8 mouse cellular contexts compared by ENCODE assay signal in the genomic region with DNA sequence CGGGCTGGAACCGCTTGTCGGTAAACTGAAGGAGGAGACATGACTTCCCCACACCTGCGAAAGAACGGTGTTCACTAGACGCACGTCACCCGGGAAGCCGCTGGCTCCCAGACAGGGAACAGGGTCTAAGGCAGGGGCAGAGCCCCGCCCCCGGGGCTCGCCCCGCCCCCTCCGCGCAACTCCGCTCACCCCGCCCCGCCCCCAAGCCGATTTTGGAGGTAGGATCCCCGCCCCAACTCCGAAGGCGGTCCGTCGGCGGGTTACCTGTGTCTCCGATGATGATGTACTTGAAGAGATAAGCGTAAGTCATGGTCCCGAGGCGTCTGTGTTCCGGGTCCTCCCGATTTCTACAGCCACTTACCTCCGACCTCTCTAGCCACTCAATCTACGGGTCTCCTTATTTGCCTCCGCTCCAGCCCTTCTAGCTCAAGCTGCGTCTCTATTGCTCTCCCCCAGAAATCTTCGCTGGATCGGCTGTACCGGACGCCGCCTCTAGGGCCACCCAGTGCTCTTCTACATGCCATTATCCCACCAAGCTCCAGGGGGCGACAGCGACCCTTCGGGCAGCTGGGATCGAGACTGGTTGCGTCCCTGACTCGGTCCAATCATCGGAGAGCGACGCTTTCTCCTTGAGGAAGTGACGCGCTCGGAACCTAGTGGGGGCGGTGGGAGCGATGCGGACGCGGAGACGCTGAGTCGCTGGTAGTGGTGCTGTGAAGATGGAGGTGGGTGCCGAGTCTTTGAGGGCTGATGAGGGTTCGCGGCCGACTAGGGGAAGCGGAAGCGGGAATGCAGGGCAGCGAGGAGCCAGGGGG. TPM values are rescaled to one million over a fixed set of nuclear protein-coding genes. Genes with fewer than 3 reads are reported as not detected.
DNase-seq lines count a peak whose midpoint lies in the region; ATAC-seq and TF ChIP-seq lines count a peak whose summit lies in the region.

A gene (plus strand): TSS at position 215 of the 815 bp plus-strand sequence.
A gene (minus strand): TSS at position 614 of the 815 bp plus-strand sequence.

- peak within 1 kb of the TSS; percentile 61 for H3K4me2 ChIP-seq in kidney, embryonic 14.5 days (replicated peaks; ENCODE audit: low read depth, low read length)
- peak within 1 kb of the TSS; percentile 56 for H3K4me2 ChIP-seq in limb, embryonic 15.5 days

- peaks cover 10% of the 10 kb centered on the region for H3K4me1 ChIP-seq in bone marrow macrophage, adult 2 months (ENCODE audit: control insufficient read depth, insufficient read depth, low read length)
- no peaks in the 10 kb centered on the region for H3K4me1 ChIP-seq in embryonic fibroblast, embryonic 13.5 days (ENCODE audit: control insufficient read depth, insufficient read depth, low read length)
- peaks cover 5% of the 10 kb centered on the region for H3K4me1 ChIP-seq in kidney, embryonic 14.5 days (ENCODE audit: control insufficient read depth, insufficient read depth, low read length)
- H3K4me1 ChIP-seq in limb, embryonic 15.5 days, result peaks cover 5% of the 10 kb centered on the region

- H3K9me3 ChIP-seq in kidney, embryonic 14.5 days (ENCODE audit: control insufficient read depth, low read length), result no peaks in the 10 kb centered on the region
- no peaks in the 10 kb centered on the region for H3K9me3 ChIP-seq in limb, embryonic 15.5 days

- DNase-seq in A20 (ENCODE audit: low read depth, low spot score), result peak; percentile 100
- DNase-seq in heart, adult 9 months (ENCODE audit: low spot score in 2 of 2), result peak; percentile 99
- peak; percentile 98 to 99 for DNase-seq in monocyte, adult 2 months (ENCODE audit: low read depth in 1 of 2, low spot score in 2 of 2)
- peak; percentile 98 for DNase-seq in spleen, postnatal 36 days (ENCODE audit: low spot score in 2 of 2)

- ATAC-seq in kidney, embryonic 14.5 days (ENCODE audit: low FRiP score, low TSS enrichment), result peak; percentile 99
- ATAC-seq in limb, embryonic 15.5 days (ENCODE audit: insufficient number of reproducible peaks, low FRiP score, low TSS enrichment, low read depth), result peak; percentile 98

- H3K9ac ChIP-seq in kidney, embryonic 14.5 days (ENCODE audit: low read depth, low read length), result peak within 1 kb of the TSS; percentile 82
- peak within 1 kb of the TSS; percentile 79 for H3K9ac ChIP-seq in limb, embryonic 15.5 days

- peaks cover 9% of the 10 kb centered on the region; the same call in 1 of the 2 replicates for H3K36me3 ChIP-seq in kidney, embryonic 14.5 days (ENCODE audit: control insufficient read depth, insufficient read depth, low read length)
- H3K36me3 ChIP-seq in limb, embryonic 15.5 days, result peaks cover 17% of the 10 kb centered on the region

- TF ChIP-seq POLR2A in bone marrow macrophage, adult 2 months (IDR thresholded peaks at IDR 0.05; ENCODE audit: borderline replicate concordance, low read depth, low read length), result no peak
- peak; percentile 94 for TF ChIP-seq POLR2A in embryonic fibroblast, embryonic 13.5 days (IDR thresholded peaks at IDR 0.05; ENCODE audit: low read depth, low read length)

- H3K27me3 ChIP-seq in kidney, embryonic 14.5 days (ENCODE audit: control insufficient read depth, insufficient read depth, low read length), result no peaks in the 10 kb centered on the region
- no peaks in the 10 kb centered on the region for H3K27me3 ChIP-seq in limb, embryonic 15.5 days

- peak; percentile 63 for TF ChIP-seq CTCF in bone marrow macrophage, adult 2 months (IDR thresholded peaks at IDR 0.05; ENCODE audit: low read depth, low read length)
- TF ChIP-seq CTCF in embryonic fibroblast, embryonic 13.5 days (IDR thresholded peaks at IDR 0.05; ENCODE audit: borderline replicate concordance, insufficient read depth, low read length), result peak; percentile 92

- peak within 1 kb of the TSS; percentile 79 for H3K27ac ChIP-seq in bone marrow macrophage, adult 2 months (ENCODE audit: insufficient read depth, low read depth, low read length)
- H3K27ac ChIP-seq in embryonic fibroblast, embryonic 13.5 days (ENCODE audit: insufficient read depth, low read length), result no peak within 1 kb of the TSS
- H3K27ac ChIP-seq in kidney, embryonic 14.5 days (ENCODE audit: low read depth, low read length), result peak within 1 kb of the TSS; percentile 88
- peak within 1 kb of the TSS; percentile 90 for H3K27ac ChIP-seq in limb, embryonic 15.5 days

- H3K4me3 ChIP-seq in bone marrow macrophage, adult 2 months (ENCODE audit: insufficient read depth, low read length), result peak within 1 kb of the TSS; percentile 91
- H3K4me3 ChIP-seq in embryonic fibroblast, embryonic 13.5 days (ENCODE audit: insufficient read depth, low read length), result peak within 1 kb of the TSS; percentile 76
- H3K4me3 ChIP-seq in kidney, embryonic 14.5 days (ENCODE audit: low read length), result peak within 1 kb of the TSS; percentile 92
- peak within 1 kb of the TSS; percentile 87 for H3K4me3 ChIP-seq in limb, embryonic 15.5 days

- under 1% methylated on average over 65 of the region's 66 CpGs for WGBS in kidney, embryonic 14.5 days
- WGBS in limb, embryonic 15.5 days, result under 1% methylated on average over 66 of the region's 66 CpGs

RNA-seq across cellular contexts. Expression of the first gene that starts in this region (rescaled TPM):
- 39.0 and 39.2 TPM in 2 replicates for polyA plus RNA-seq in bone marrow macrophage, adult 2 months (2012; ENCODE audit: insufficient read depth, insufficient read length, missing spikeins)
- 38.2 and 44.0 TPM in 2 replicates for polyA plus RNA-seq in embryonic fibroblast, embryonic 13.5 days (2011; ENCODE audit: insufficient read length, low read depth, missing spikeins)
- 34.9 and 54.7 TPM in 2 replicates for polyA plus RNA-seq in kidney, embryonic 14.5 days (2014; fragmentation: Nextera tagmentation; extraction: Ambion mirVana)
- polyA plus RNA-seq in limb, embryonic 15.5 days (2015; fragmentation: Nextera tagmentation; extraction: Ambion mirVana), result 41.8 and 45.8 TPM in 2 replicates

RNA-seq across cellular contexts. Expression of the second gene that starts in this region (rescaled TPM):
- 17.6 and 20.0 TPM in 2 replicates for polyA plus RNA-seq in bone marrow macrophage, adult 2 months (2012; ENCODE audit: insufficient read depth, insufficient read length, missing spikeins)
- polyA plus RNA-seq in embryonic fibroblast, embryonic 13.5 days (2011; ENCODE audit: insufficient read length, low read depth, missing spikeins), result 31.1 and 45.6 TPM in 2 replicates
- polyA plus RNA-seq in kidney, embryonic 14.5 days (2014; fragmentation: Nextera tagmentation; extraction: Ambion mirVana), result 20.6 and 22.6 TPM in 2 replicates
- polyA plus RNA-seq in limb, embryonic 15.5 days (2015; fragmentation: Nextera tagmentation; extraction: Ambion mirVana), result 24.0 and 25.0 TPM in 2 replicates
